Mouse (Mus musculus): ENCODE measurements at regions not wholly inside any gene's neighbourhood (a gene's known extent, or its start where the extent isn't known, plus 50 kb on each side); places are given as distances from the start of the nearest gene placed in this dataset.

GRCm38 (mm10) chr8:103347158-103347871, 561.9 kb upstream of the Cdh11 start:
- no peak for TF ChIP-seq CTCF (IDR thresholded peaks at IDR 0.05; ENCODE audit: borderline replicate concordance, insufficient read depth, low read depth, low read length)
- no peak for TF ChIP-seq POLR2A (IDR thresholded peaks at IDR 0.05; ENCODE audit: borderline replicate concordance, insufficient read depth, low read length)
